Mouse (Mus musculus): Measurements from ENCODE around the gene Kalrn.

The Kalrn gene

GRCm38 (mm10) chr16:34504250-34504649, 69.1 kb downstream of the Kalrn start:
- in situ Hi-C loops (cut with MboI, MseI) = no loop called here

GRCm38 (mm10) chr16:34502110-34502509, 71.2 kb downstream of the Kalrn start:
- in situ Hi-C loops (cut with MboI, MseI) = no loop called here

GRCm38 (mm10) chr16:34494741-34495140, 78.6 kb downstream of the Kalrn start:
- in situ Hi-C loops (cut with MboI, MseI) = loop anchor here (25.0 kb wide), 1 partner anchor 693 kb away; no protein-coding TSS in a partner anchor

GRCm38 (mm10) chr16:34493914-34494313, 79.4 kb downstream of the Kalrn start:
- in situ Hi-C loops (cut with MboI, MseI) = loop anchor here (25.0 kb wide), 1 partner anchor 693 kb away; no protein-coding TSS in a partner anchor

GRCm38 (mm10) chr16:34491225-34491624, 82.1 kb downstream of the Kalrn start:
- in situ Hi-C loops (cut with MboI, MseI) = loop anchor here (25.0 kb wide), 1 partner anchor 696 kb away; no protein-coding TSS in a partner anchor

GRCm38 (mm10) chr16:34490506-34490905, 82.8 kb downstream of the Kalrn start:
- in situ Hi-C loops (cut with MboI, MseI) = loop anchor here (25.0 kb wide), 1 partner anchor 697 kb away; no protein-coding TSS in a partner anchor

- in situ Hi-C loops (cut with MboI, MseI) = loop anchor here (25.0 kb wide), 1 partner anchor 697 kb away; no protein-coding TSS in a partner anchor
Measured at GRCm38 (mm10) chr16:34489805-34490325, 83.5 kb downstream of the Kalrn start.

- in situ Hi-C loops (cut with MboI, MseI) = loop anchor here (25.0 kb wide), 1 partner anchor 699 kb away; no protein-coding TSS in a partner anchor
Measured at GRCm38 (mm10) chr16:34487823-34488222, 85.5 kb downstream of the Kalrn start.

GRCm38 (mm10) chr16:34487268-34487667, 86.1 kb downstream of the Kalrn start:
- in situ Hi-C loops (cut with MboI, MseI) = loop anchor here (25.0 kb wide), 1 partner anchor 700 kb away; no protein-coding TSS in a partner anchor

GRCm38 (mm10) chr16:34485483-34485882, 87.8 kb downstream of the Kalrn start:
- in situ Hi-C loops (cut with MboI, MseI) = loop anchor here (25.0 kb wide), 1 partner anchor 702 kb away; no protein-coding TSS in a partner anchor

- in situ Hi-C loops (cut with MboI, MseI) = loop anchor here (25.0 kb wide), 1 partner anchor 702 kb away; no protein-coding TSS in a partner anchor
Measured at GRCm38 (mm10) chr16:34484921-34485320, 88.4 kb downstream of the Kalrn start.

GRCm38 (mm10) chr16:34484213-34484612, 89.1 kb downstream of the Kalrn start:
- in situ Hi-C loops (cut with MboI, MseI) = loop anchor here (25.0 kb wide), 1 partner anchor 703 kb away; no protein-coding TSS in a partner anchor

- in situ Hi-C loops (cut with MboI, MseI) = loop anchor here (25.0 kb wide), 1 partner anchor 704 kb away; no protein-coding TSS in a partner anchor
Measured at GRCm38 (mm10) chr16:34483716-34484115, 89.6 kb downstream of the Kalrn start.

GRCm38 (mm10) chr16:34474741-34475140, 98.6 kb downstream of the Kalrn start:
- in situ Hi-C loops (cut with MboI, MseI) = loop anchor here (25.0 kb wide), 1 partner anchor 713 kb away; no protein-coding TSS in a partner anchor

GRCm38 (mm10) chr16:34473891-34474290, 99.4 kb downstream of the Kalrn start:
- in situ Hi-C loops (cut with MboI, MseI) = no loop called here

- in situ Hi-C loops (cut with MboI, MseI) = no loop called here
Measured at GRCm38 (mm10) chr16:34471441-34471840, 101.9 kb downstream of the Kalrn start.

- in situ Hi-C loops (cut with MboI, MseI) = no loop called here
Measured at GRCm38 (mm10) chr16:34470343-34470742, 103.0 kb downstream of the Kalrn start.

GRCm38 (mm10) chr16:34469277-34469868, 104.0 kb downstream of the Kalrn start:
- in situ Hi-C loops (cut with MboI, MseI) = no loop called here

- in situ Hi-C loops (cut with MboI, MseI) = no loop called here
Measured at GRCm38 (mm10) chr16:34466649-34467048, 106.7 kb downstream of the Kalrn start.

GRCm38 (mm10) chr16:34456314-34456713, 117.0 kb downstream of the Kalrn start:
- in situ Hi-C loops (cut with MboI, MseI) = no loop called here

- in situ Hi-C loops (cut with MboI, MseI) = no loop called here
Measured at GRCm38 (mm10) chr16:34445666-34446065, 127.7 kb downstream of the Kalrn start.

GRCm38 (mm10) chr16:34441704-34442103, 131.6 kb downstream of the Kalrn start:
- in situ Hi-C loops (cut with MboI, MseI) = no loop called here

- in situ Hi-C loops (cut with MboI, MseI) = no loop called here
Measured at GRCm38 (mm10) chr16:34440994-34441414, 132.3 kb downstream of the Kalrn start.
